Mouse (Mus musculus) stomach, adult 2 months (tissue): ENCODE results near the gene Usp47. TPM values are rescaled to one million over a fixed set of nuclear protein-coding genes. Genes with fewer than 3 reads are reported as not detected.

Experiments
- polyA plus RNA-seq: library from polyadenylated mRNA; depleted of rRNA; stranded (reverse); fragments of >200 nt; gene quantifications from 2 replicates; pipeline ENCODE4 v1.2.3, GENCODE M21; 2012; rRNA removed

Gene Usp47
- 1.7 and 2.8 TPM in 2 replicates for polyA plus RNA-seq

GRCm38 (mm10) chr7:112023150-112023600 is at the start of gene Usp47:
Usp47 (plus strand) TSS chr7:112023504.

GRCm38 (mm10) chr7:112158942-112159341 is 135.6 kb downstream of the Usp47 start, which contains the start of gene Dkk3:
Dkk3 (minus strand) TSS chr7:112159057.

Other genes with a start within 250 kb of the Usp47 start
- 7.5 and 8.5 TPM in 2 replicates for gene Galnt18, start 243.5 kb upstream of the Usp47 start, polyA plus RNA-seq
- gene Dkk3, start 135.6 kb downstream of the Usp47 start, polyA plus RNA-seq, result 10.6 and 11.6 TPM in 2 replicates
- 11.3 and 14.3 TPM in 2 replicates for gene Mical2, start 202.4 kb downstream of the Usp47 start, polyA plus RNA-seq